Mouse (Mus musculus): Measurements from ENCODE around the gene Ikzf1.

GRCm38 (mm10) chr11:11686569-11687051 lies 1.8 kb downstream of the Ikzf1 start:
- TF ChIP-seq CTCF (IDR thresholded peaks at IDR 0.05; ENCODE audit: control insufficient read depth, insufficient read depth, insufficient read length) (no peak), USF1 (IDR thresholded peaks at IDR 0.05; ENCODE audit: low read depth) (no peak), FOSL1 (IDR thresholded peaks at IDR 0.05; ENCODE audit: insufficient read depth, low read length, poor library complexity, severe bottlenecking) (no peak)

Data from C2C12 (cell line).